Mouse (Mus musculus) myocyte (in vitro differentiated cells): ENCODE measurements around the gene Myo7a.

ENCODE experiments used
- POLR2A ChIP-seq: IDR thresholded peaks from one replicate; pipeline ENCODE4 v1.6.1; 2011; ENCODE audit warnings: low read depth, mild to moderate bottlenecking, control low read depth, moderate library complexity; ENCODE audit not compliant: insufficient read length
- TCF12 ChIP-seq: IDR thresholded peaks from one replicate; pipeline ENCODE4 v1.6.1; 2011; ENCODE audit warnings: mild to moderate bottlenecking, control low read depth; ENCODE audit not compliant: poor library complexity, insufficient read depth, severe bottlenecking

DNA sequence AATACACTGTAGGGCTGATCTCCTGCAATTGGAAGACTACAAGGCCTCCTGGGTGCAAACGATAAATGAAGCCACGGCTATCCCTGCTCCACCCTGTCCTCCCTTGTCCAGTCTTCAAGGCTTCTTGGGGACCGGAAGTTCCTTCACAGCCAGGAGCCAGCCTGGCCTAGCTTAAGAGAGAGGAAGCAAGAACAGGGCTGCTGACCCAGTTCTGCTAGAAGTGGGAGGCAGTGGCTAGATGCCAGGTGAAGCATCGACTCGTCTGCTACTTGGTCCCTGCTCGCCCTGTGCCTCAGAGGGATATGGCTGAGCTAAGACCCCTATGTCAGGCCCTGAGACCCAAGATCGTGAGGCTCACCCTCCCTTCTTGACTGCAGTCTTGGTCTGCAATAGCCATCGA is 2.3 kb upstream of the Myo7a start:
- no peak for TF ChIP-seq POLR2A
- no peak for TF ChIP-seq TCF12
